Mouse (Mus musculus) adipocyte (in vitro differentiated cells): ENCODE measurements at regions not wholly inside any gene's neighbourhood (a gene's known extent, or its start where the extent isn't known, plus 50 kb on each side); places are given as distances from the start of the nearest gene placed in this dataset.

Experiments
- DNase-seq: peaks from one replicate; pipeline ENCODE4 v3.0.0-alpha.2; 2016; ENCODE audit warnings: low spot score

GRCm38 (mm10) chr14:105500966-105501741, 242.8 kb downstream of the Ndfip2 start:
- no peak for DNase-seq

- DNase-seq = no peak
Observed at GRCm38 (mm10) chr14:105499319-105499895, 241.0 kb downstream of the Ndfip2 start.

DNA sequence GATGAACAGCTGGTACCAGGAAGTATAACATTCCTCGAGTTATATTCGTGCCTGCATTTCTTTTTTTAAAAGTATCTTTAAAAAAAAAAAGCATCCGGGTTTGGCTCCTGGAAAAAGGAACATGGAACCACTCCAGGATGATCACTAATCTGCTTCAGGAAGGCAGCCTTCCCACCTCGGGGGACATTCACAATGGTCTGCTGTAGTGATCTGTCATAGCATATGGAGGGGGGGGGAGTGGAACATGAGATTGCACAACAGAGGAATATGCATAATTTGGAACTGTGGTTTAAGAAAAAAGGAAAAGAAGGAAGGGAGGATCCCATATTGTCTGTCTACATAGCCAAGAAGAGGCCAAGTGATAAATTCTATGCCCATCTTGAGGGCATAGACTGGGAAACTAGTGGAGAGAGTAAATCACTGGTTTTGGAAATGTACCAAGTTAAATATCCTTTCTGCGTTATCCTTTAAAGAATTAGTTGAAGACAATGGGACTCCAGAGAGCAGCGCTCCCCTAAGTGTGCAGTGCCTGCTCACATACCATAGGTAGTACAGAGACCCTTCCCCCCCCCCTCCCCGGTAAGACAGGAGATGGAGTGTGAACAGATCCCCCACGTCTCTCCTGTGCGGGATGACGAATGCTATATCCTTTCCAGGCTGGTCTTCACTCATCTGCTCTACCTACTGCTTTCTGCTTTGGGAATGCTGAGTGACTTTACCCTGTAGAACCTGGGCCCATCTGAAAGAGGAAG, 240.0 kb downstream of the Ndfip2 start:
- DNase-seq = no peak

GRCm38 (mm10) chr14:105495161-105495560, 236.8 kb downstream of the Ndfip2 start:
- peak; percentile 65 for DNase-seq

- no peak for DNase-seq
Observed at GRCm38 (mm10) chr14:105494415-105494814, 236.0 kb downstream of the Ndfip2 start.

GRCm38 (mm10) chr14:105490158-105490557, 231.8 kb downstream of the Ndfip2 start:
- no peak for DNase-seq

GRCm38 (mm10) chr14:105483352-105484083, 225.1 kb downstream of the Ndfip2 start:
- DNase-seq = no peak

DNA sequence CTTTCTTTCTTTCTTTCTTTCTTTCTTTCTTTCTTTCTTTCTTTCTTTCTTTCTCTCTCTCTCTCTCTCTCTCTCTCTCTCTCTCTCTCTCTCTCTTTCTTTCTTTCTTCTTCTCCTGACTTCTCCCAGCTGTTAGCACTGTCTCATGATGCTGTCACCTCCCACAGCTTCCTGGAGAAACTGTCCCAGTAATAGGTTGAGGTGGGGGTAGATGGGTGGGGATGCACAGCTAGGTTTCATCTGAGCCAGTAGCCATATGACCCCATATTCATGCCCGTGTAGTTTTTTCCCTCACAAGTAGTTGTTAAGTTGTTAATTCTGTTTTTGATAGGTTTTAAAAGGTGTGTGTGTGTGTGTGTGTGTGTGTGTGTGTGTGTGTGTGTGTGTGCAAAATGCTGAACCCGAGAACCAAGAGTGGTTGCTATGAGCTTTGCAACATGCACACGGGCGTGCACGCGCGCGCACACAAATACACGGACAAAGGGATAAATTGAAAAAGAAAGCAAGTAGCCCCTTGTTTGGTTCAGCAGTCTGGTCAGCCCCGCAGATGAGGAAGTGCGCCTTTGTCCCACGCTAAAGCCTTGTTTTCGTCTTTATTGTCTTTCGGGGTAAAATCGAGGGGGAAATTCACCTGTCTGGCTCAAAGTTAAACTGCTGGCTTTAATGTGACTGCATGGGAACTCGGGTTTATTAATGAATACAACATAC, 224.4 kb downstream of the Ndfip2 start:
- no peak for DNase-seq

DNA sequence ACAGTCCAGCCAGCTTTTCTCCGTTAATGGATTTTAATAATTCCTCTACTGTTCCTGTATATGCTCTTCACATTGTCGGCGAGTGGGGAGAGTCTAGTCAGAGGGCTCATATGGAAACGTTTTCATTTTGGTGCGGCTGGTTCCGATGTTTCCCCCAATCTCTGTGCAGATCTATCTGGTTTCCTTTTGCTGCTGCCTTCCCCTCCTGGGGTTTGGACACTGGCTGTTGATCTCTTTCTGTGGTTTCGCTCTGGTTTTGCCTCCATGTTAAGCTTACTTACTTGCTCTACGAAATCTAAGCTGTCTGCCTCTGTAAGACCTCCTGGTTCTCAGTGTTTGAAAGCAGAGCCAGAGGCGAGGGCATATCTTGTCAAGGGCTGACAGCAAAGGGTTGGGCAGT, 221.7 kb downstream of the Ndfip2 start:
- DNase-seq = no peak

- DNase-seq = peak; percentile 79
Observed at GRCm38 (mm10) chr14:105474991-105475553, 216.7 kb downstream of the Ndfip2 start.

- peak; percentile 48 for DNase-seq
Observed at GRCm38 (mm10) chr14:105448919-105449458, 190.6 kb downstream of the Ndfip2 start.

GRCm38 (mm10) chr14:105447088-105447487, 188.7 kb downstream of the Ndfip2 start:
- no peak for DNase-seq

- DNase-seq = no peak
Observed at GRCm38 (mm10) chr14:105435343-105435742, 177.0 kb downstream of the Ndfip2 start.

GRCm38 (mm10) chr14:105433456-105433855, 175.1 kb downstream of the Ndfip2 start:
- DNase-seq = no peak

DNA sequence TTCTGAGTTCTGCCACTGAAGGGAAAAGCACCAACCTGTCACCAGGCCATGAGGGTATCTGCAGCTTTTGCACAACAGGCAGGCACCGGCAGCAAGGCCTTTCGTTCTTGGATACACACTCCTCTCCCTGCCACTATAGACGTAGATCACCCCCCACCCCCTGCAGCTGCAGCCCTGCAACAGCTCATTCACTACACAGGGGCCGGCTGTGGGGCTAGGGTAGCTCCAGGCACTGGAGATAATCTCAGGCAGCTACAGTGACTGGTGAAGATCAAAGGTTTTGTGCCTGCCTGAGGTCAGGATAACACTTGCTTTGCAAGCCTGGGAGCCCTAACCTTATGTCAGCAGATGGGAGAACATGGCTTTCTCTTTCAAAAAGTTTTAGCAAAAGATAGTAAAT, 174.3 kb downstream of the Ndfip2 start:
- no peak for DNase-seq

DNA sequence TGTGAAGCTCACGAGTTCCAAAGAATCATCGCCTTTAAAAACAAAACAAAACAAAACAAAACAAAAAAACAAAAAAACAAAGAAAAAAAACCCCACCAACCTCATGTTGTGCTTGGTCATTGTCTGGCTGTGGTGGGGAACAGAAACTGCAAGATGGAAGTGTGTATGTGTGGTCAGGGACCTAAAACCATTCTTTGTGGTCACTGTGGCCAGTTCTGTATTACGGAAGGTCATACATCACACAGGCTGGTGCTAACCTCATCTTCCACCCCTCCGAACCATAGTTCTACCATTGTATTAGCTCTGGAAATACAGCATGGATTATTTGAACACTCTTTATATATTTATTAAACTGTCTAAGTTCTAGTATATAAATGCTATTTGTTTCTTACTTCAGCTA, 173.2 kb downstream of the Ndfip2 start:
- no peak for DNase-seq

- no peak for DNase-seq
Observed at GRCm38 (mm10) chr14:105429664-105430257, 171.4 kb downstream of the Ndfip2 start.

DNA sequence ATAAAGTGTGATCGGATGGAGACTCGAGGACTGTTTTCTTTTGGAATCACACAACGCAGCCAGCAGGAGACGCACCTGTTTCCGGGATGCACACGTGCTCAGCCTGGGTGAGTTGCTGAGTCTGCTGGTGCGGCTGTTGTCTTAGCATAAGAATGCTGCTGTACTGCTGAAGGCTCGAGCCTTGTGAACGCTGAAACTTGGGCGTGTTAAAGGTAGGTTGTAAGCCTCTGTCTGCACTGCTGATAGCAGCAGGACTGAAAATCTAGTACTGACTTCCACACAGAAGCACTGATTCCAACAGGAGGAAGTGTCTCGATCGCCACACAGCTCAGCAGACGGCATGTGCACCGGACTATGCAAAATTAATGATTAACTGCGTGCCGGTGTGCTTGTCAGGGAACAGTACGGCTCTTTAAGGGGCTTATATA, 169.1 kb downstream of the Ndfip2 start:
- no peak for DNase-seq

DNA sequence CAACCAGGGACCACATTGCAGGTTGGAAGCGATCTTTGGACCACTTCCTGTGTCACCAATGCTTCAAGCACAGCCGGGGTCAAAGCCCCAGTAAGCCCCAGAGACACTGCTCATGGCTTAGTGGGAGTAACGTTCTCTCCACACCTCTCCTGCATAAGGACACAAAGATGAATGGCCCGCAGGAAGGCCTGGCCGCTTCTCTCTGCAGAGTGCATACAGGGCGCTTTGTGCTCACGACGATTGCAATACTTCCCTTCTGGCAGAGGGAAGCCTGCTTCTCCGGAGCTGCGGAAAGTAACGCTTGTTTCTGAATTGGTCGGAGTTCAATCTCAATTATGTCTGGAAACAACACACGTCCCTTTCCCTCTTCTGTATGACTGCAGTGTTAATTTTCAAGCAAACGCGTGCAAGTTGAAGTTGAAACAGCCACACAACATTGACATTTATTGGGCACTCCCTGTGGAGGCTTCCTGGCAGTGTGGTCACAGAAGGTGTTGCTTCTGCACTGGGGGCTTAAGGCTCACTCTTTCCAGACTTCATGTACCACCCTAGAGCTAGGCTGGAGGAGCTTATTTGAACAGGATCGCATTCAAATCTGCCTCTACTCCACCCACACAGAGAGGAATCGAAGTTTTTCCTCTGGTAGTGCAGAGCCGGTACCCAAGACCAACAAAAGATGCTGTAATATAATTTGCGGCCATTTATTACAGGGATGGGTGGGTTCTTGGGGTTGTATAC, 168.4 kb downstream of the Ndfip2 start:
- DNase-seq = no peak

DNA sequence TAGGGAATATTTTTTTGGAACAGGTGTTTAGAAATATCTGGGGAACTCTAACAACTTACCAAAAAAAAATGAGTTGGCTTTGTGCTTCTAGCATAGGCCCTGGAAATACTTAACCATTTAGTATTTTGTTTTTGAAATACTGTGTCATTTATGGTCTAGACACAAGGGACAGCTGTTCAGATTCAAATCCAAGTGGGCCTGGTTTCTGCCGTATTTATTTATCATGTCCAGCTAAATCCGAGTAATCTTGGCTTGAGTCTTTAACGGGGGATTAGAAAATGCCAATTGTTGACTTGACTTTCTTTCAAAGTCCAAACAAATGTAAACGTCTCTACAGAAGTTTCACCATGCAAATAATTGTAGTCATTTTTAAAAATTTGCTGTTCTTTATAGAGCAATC, 159.6 kb downstream of the Ndfip2 start:
- no peak for DNase-seq
